Mouse (Mus musculus): ENCODE measurements around the gene Lnx2.

GRCm38 (mm10) chr5:147075103-147076025 lies 1.0 kb downstream of the Lnx2 start:
- TF ChIP-seq CTCF (IDR thresholded peaks at IDR 0.05; ENCODE audit: low read depth) (no peak), EP300 (optimal IDR thresholded peaks at IDR 0.05) (no peak)
